Mouse (Mus musculus): ENCODE measurements at regions not wholly inside any gene's neighbourhood (a gene's known extent, or its start where the extent isn't known, plus 50 kb on each side); places are given as distances from the start of the nearest gene placed in this dataset.

DNA sequence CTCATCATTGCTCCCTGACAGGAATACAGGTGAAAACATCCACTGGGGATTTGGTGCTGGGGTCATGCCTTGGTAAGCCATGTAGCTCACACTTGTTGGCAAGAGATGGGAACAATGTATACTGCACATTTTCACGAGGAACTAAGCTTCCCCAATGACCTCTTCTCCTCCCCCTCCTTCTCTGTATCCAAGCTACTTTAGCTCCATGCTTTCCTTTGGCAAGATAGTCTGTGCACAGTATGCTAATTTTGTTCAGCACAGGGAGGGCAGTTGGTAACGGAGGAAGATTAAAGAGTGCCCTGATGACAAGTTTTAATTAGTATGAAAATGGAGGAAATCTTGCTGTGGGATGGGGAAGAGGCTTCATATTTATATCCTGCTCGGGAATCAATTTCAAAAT lies 160.9 kb upstream of the Serpine2 start:
- TF ChIP-seq CTCF (IDR thresholded peaks at IDR 0.05; ENCODE audit: low read depth, low read length) (no peak), GATA1 (IDR thresholded peaks at IDR 0.05; ENCODE audit: borderline replicate concordance, low read length) (no peak), POLR2AphosphoS5 (IDR thresholded peaks at IDR 0.05; ENCODE audit: insufficient replicate concordance, low read depth, low read length) (no peak), TAL1 (conservative IDR thresholded peaks at IDR 0.05; ENCODE audit: low read depth, low read length) (no peak), GATA2 (IDR thresholded peaks at IDR 0.05; ENCODE audit: borderline replicate concordance, low read depth, low read length) (no peak)
